Mouse (Mus musculus) liver, adult 2 months (tissue): ENCODE results near the gene Aqp1. TPM values are rescaled to one million over a fixed set of nuclear protein-coding genes. Genes with fewer than 3 reads are reported as not detected.

Source experiments
- DNase-seq: peaks from one replicate; pipeline ENCODE4 v3.0.0-alpha.2; 2011; ENCODE audit warnings: low read depth, low spot score; ENCODE audit errors: extremely low read depth
- H3K27ac ChIP-seq: fragments of 200-500 bp; replicated peaks from 2 replicates; pipeline ENCODE4 v1.5.1; 2012; ENCODE audit warnings: low read depth, mild to moderate bottlenecking, control low read depth, inconsistent platforms, low read length; ENCODE audit not compliant: insufficient read depth
- H3K27me3 ChIP-seq: fragments of 200-500 bp; 2 replicates; pipeline ENCODE4 v1.6.1; 2012; ENCODE audit warnings: mild to moderate bottlenecking, moderate library complexity, low read length, inconsistent platforms; ENCODE audit not compliant: control insufficient read depth, insufficient read depth
- H3K36me3 ChIP-seq: fragments of 200-500 bp; 2 replicates; pipeline ENCODE4 v1.6.1; 2012; ENCODE audit warnings: low read length, inconsistent platforms; ENCODE audit not compliant: control insufficient read depth, insufficient read depth
- H3K4me1 ChIP-seq: fragments of 200-500 bp; 2 replicates; pipeline ENCODE4 v1.6.1; 2011; ENCODE audit warnings: low read length; ENCODE audit not compliant: control insufficient read depth, insufficient read depth
- H3K4me3 ChIP-seq: fragments of 200-500 bp; 2 replicates; pipeline ENCODE4 v1.5.1; 2011; ENCODE audit warnings: low read depth, mild to moderate bottlenecking, control low read depth, low read length, moderate library complexity; ENCODE audit not compliant: insufficient read depth
- H3K79me2 ChIP-seq: fragments of 200-500 bp; 2 replicates; pipeline ENCODE4 v1.6.1; 2012; ENCODE audit warnings: inconsistent platforms, mild to moderate bottlenecking, low read length, moderate library complexity; ENCODE audit not compliant: control insufficient read depth, insufficient read depth
- H3K9ac ChIP-seq: fragments of 200-500 bp; 2 replicates; pipeline ENCODE4 v1.6.1; 2012; ENCODE audit warnings: low read depth, mild to moderate bottlenecking, control low read depth, inconsistent platforms, low read length
- CTCF ChIP-seq: fragments of 200-500 bp; IDR thresholded peaks from 2 replicates; pipeline ENCODE4 v1.5.1; 2011; ENCODE audit warnings: low read depth, low read length, control low read depth
- POLR2A ChIP-seq: fragments of 200-500 bp; IDR thresholded peaks from 2 replicates; pipeline ENCODE4 v1.6.1; 2011; ENCODE audit warnings: low read length, control low read depth; ENCODE audit not compliant: insufficient read depth; ENCODE audit errors: extremely low read depth
- WGBS: fragments of 180-500 bp; shearing (Covaris S2); methylation state at CpG from one replicate; pipeline ENCODE4 v1.1.7; 2018; 5-methylcytosine and 5-hydroxymethylcytosine counted together
- polyA plus RNA-seq: library from polyadenylated mRNA; depleted of rRNA; stranded (reverse); fragments of >200 nt; gene quantifications from 2 replicates; pipeline ENCODE4 v1.2.3, GENCODE M21; 2012; rRNA removed
- total RNA-seq: library from RNA; depleted of rRNA; stranded (reverse); fragments of >200 nt; gene quantifications from 2 replicates; pipeline ENCODE4 v1.2.3, GENCODE M21; 2014; rRNA removed

The Aqp1 gene
- total and polyA plus RNA-seq, 2 experiments, result 88.6 to 91.4 TPM

- Histone ChIP-seq H3K79me2 (no peaks in the 10 kb centered on the region), H3K27ac (no peak overlapping the region), H3K4me3 (no peak overlapping the region), H3K27me3 (no peaks in the 10 kb centered on the region), H3K4me1 (no peaks in the 10 kb centered on the region), H3K9ac (no peak overlapping the region), H3K36me3 (no peaks in the 10 kb centered on the region)
- WGBS, result 16% methylated on average over 4 of the region's 4 CpGs
- TF ChIP-seq POLR2A (no peak), CTCF (peak; percentile 54)
- DNase-seq, result peak; percentile 28
Observed at GRCm38 (mm10) chr6:55392453-55392852, 56.2 kb downstream of the Aqp1 start.

- no peak overlapping the region for H3K4me3 ChIP-seq
- no peaks in the 10 kb centered on the region for H3K36me3 ChIP-seq
- no peaks in the 10 kb centered on the region for H3K79me2 ChIP-seq
- H3K9ac ChIP-seq, result no peak overlapping the region
- H3K4me1 ChIP-seq, result no peaks in the 10 kb centered on the region
- 81% methylated on average over 10 of the region's 10 CpGs for WGBS
- no peak for TF ChIP-seq CTCF
- no peak for TF ChIP-seq POLR2A
- DNase-seq, result no peak
- no peaks in the 10 kb centered on the region for H3K27me3 ChIP-seq
- no peak overlapping the region for H3K27ac ChIP-seq
Observed at GRCm38 (mm10) chr6:55394854-55395253, 58.6 kb downstream of the Aqp1 start.

GRCm38 (mm10) chr6:55396176-55396575 is 59.9 kb downstream of the Aqp1 start:
- no peak for DNase-seq
- Histone ChIP-seq H3K27ac (no peak overlapping the region), H3K9ac (no peak overlapping the region), H3K4me1 (no peaks in the 10 kb centered on the region), H3K79me2 (no peaks in the 10 kb centered on the region), H3K36me3 (no peaks in the 10 kb centered on the region), H3K4me3 (no peak overlapping the region), H3K27me3 (no peaks in the 10 kb centered on the region)
- TF ChIP-seq CTCF (no peak), POLR2A (no peak)
- WGBS, result 51% methylated on average over 3 of the region's 3 CpGs

- 83% methylated on average over 11 of the region's 11 CpGs for WGBS
- H3K36me3 ChIP-seq, result no peaks in the 10 kb centered on the region
- H3K27me3 ChIP-seq, result no peaks in the 10 kb centered on the region
- no peaks in the 10 kb centered on the region for H3K79me2 ChIP-seq
- H3K4me1 ChIP-seq, result no peaks in the 10 kb centered on the region
- no peak for DNase-seq
- H3K4me3 ChIP-seq, result no peak overlapping the region
- TF ChIP-seq POLR2A, result no peak
- no peak for TF ChIP-seq CTCF
- H3K9ac ChIP-seq, result no peak overlapping the region
- H3K27ac ChIP-seq, result no peak overlapping the region
Observed at GRCm38 (mm10) chr6:55396622-55397041, 60.4 kb downstream of the Aqp1 start.

Other genes starting within 250 kb of the Aqp1 start
- 0.09 and 0.13 TPM in 2 replicates for gene Crhr2, start 203.4 kb upstream of the Aqp1 start, total RNA-seq
- gene Crhr2, start 203.4 kb upstream of the Aqp1 start, polyA plus RNA-seq, result 0.64 and 1.2 TPM in 2 replicates
- gene Inmt, start 161.4 kb upstream of the Aqp1 start, total RNA-seq, result 2,150 and 2,435 TPM in 2 replicates
- gene Inmt, start 161.4 kb upstream of the Aqp1 start, polyA plus RNA-seq, result 370 and 421 TPM in 2 replicates
- 4.1 and 7.7 TPM in 2 replicates for gene Mindy4, start 133.0 kb upstream of the Aqp1 start, total RNA-seq
- 3.3 and 4.3 TPM in 2 replicates for gene Mindy4, start 133.0 kb upstream of the Aqp1 start, polyA plus RNA-seq
- 0.09 TPM in 1 of 2 replicates, not detected in the other for gene Ghrhr, start 39.9 kb downstream of the Aqp1 start, total RNA-seq
- gene Ghrhr, start 39.9 kb downstream of the Aqp1 start, polyA plus RNA-seq, result 0.09 TPM in 1 of 2 replicates, not detected in the other
- gene Adcyap1r1, start 115.5 kb downstream of the Aqp1 start, total RNA-seq, result 0.74 and 2.3 TPM in 2 replicates
- gene Adcyap1r1, start 115.5 kb downstream of the Aqp1 start, polyA plus RNA-seq, result 0.75 and 0.78 TPM in 2 replicates